Mouse (Mus musculus): ENCODE data around the gene Tldc1. TPM values are rescaled to one million over a fixed set of nuclear protein-coding genes. Genes with fewer than 3 reads are reported as not detected.

Tldc1 gene
- 10.2 and 10.8 TPM in 2 replicates for polyA plus RNA-seq (2012; rRNA removed)

GRCm38 (mm10) chr8:119778263-119778662 lies at the start of gene Tldc1:
TSS of gene Tldc1 (minus strand) at chr8:119778416.
- DNase-seq: peak; percentile 100
- peaks cover 10% of the 10 kb centered on the region for H3K4me1 ChIP-seq (ENCODE audit: control insufficient read depth, insufficient read depth, low read length)
- peak within 1 kb of the TSS; percentile 70 for H3K4me3 ChIP-seq (replicated peaks; ENCODE audit: extremely low read depth, low read depth, low read length)
- WGBS: 1% methylated on average over 18 of the region's 18 CpGs
- TF ChIP-seq CTCF (IDR thresholded peaks at IDR 0.05; ENCODE audit: insufficient read depth, low read length) (no peak), POLR2A (IDR thresholded peaks at IDR 0.05; ENCODE audit: borderline replicate concordance, extremely low read depth, low read depth, low read length) (peak; percentile 94; the same call in 1 of the 2 replicates)

- Histone ChIP-seq H3K4me1 (ENCODE audit: control insufficient read depth, insufficient read depth, low read length) (peaks cover 5% of the 10 kb centered on the region), H3K4me3 (replicated peaks; ENCODE audit: extremely low read depth, low read depth, low read length) (no peak overlapping the region)
- 32% methylated on average over 4 of the region's 4 CpGs for WGBS
- no peak for DNase-seq
- no peak for TF ChIP-seq CTCF (IDR thresholded peaks at IDR 0.05; ENCODE audit: insufficient read depth, low read length)
- TF ChIP-seq POLR2A (IDR thresholded peaks at IDR 0.05; ENCODE audit: borderline replicate concordance, extremely low read depth, low read depth, low read length): no peak
Measured at GRCm38 (mm10) chr8:119827721-119828153, 49.5 kb upstream of the Tldc1 start.

GRCm38 (mm10) chr8:119826982-119827381 lies 48.8 kb upstream of the Tldc1 start:
- Histone ChIP-seq H3K4me3 (replicated peaks; ENCODE audit: extremely low read depth, low read depth, low read length) (no peak overlapping the region), H3K4me1 (ENCODE audit: control insufficient read depth, insufficient read depth, low read length) (peaks cover 5% of the 10 kb centered on the region)
- WGBS: 67% methylated on average over 5 of the region's 5 CpGs
- no peak for DNase-seq
- no peak for TF ChIP-seq CTCF (IDR thresholded peaks at IDR 0.05; ENCODE audit: insufficient read depth, low read length)
- TF ChIP-seq POLR2A (IDR thresholded peaks at IDR 0.05; ENCODE audit: borderline replicate concordance, extremely low read depth, low read depth, low read length): no peak

- TF ChIP-seq POLR2A (IDR thresholded peaks at IDR 0.05; ENCODE audit: borderline replicate concordance, extremely low read depth, low read depth, low read length): no peak
- no peak for TF ChIP-seq CTCF (IDR thresholded peaks at IDR 0.05; ENCODE audit: insufficient read depth, low read length)
- Histone ChIP-seq H3K4me3 (replicated peaks; ENCODE audit: extremely low read depth, low read depth, low read length) (no peak overlapping the region), H3K4me1 (ENCODE audit: control insufficient read depth, insufficient read depth, low read length) (peaks cover 5% of the 10 kb centered on the region)
- WGBS: 58% methylated on average over 19 of the region's 19 CpGs
- no peak for DNase-seq
Measured at GRCm38 (mm10) chr8:119825950-119826730, 47.9 kb upstream of the Tldc1 start.

- WGBS: 53% methylated on average over 11 of the region's 11 CpGs
- Histone ChIP-seq H3K4me3 (replicated peaks; ENCODE audit: extremely low read depth, low read depth, low read length) (no peak overlapping the region), H3K4me1 (ENCODE audit: control insufficient read depth, insufficient read depth, low read length) (peaks cover 5% of the 10 kb centered on the region)
- no peak for DNase-seq
- no peak for TF ChIP-seq POLR2A (IDR thresholded peaks at IDR 0.05; ENCODE audit: borderline replicate concordance, extremely low read depth, low read depth, low read length)
- no peak for TF ChIP-seq CTCF (IDR thresholded peaks at IDR 0.05; ENCODE audit: insufficient read depth, low read length)
Measured at GRCm38 (mm10) chr8:119824809-119825273, 46.6 kb upstream of the Tldc1 start.

GRCm38 (mm10) chr8:119824100-119824499 lies 45.9 kb upstream of the Tldc1 start:
- no peak for DNase-seq
- Histone ChIP-seq H3K4me3 (replicated peaks; ENCODE audit: extremely low read depth, low read depth, low read length) (no peak overlapping the region), H3K4me1 (ENCODE audit: control insufficient read depth, insufficient read depth, low read length) (peaks cover 5% of the 10 kb centered on the region)
- TF ChIP-seq CTCF (IDR thresholded peaks at IDR 0.05; ENCODE audit: insufficient read depth, low read length) (no peak), POLR2A (IDR thresholded peaks at IDR 0.05; ENCODE audit: borderline replicate concordance, extremely low read depth, low read depth, low read length) (no peak)
- 52% methylated on average over 4 of the region's 4 CpGs for WGBS

GRCm38 (mm10) chr8:119823278-119823677 lies 45.1 kb upstream of the Tldc1 start:
- WGBS: 93% methylated on average over 9 of the region's 9 CpGs
- no peak for DNase-seq
- Histone ChIP-seq H3K4me1 (ENCODE audit: control insufficient read depth, insufficient read depth, low read length) (peaks cover 5% of the 10 kb centered on the region), H3K4me3 (replicated peaks; ENCODE audit: extremely low read depth, low read depth, low read length) (no peak overlapping the region)
- TF ChIP-seq CTCF (IDR thresholded peaks at IDR 0.05; ENCODE audit: insufficient read depth, low read length) (no peak), POLR2A (IDR thresholded peaks at IDR 0.05; ENCODE audit: borderline replicate concordance, extremely low read depth, low read depth, low read length) (no peak)

GRCm38 (mm10) chr8:119821691-119822090 lies 43.5 kb upstream of the Tldc1 start:
- TF ChIP-seq CTCF (IDR thresholded peaks at IDR 0.05; ENCODE audit: insufficient read depth, low read length): no peak
- TF ChIP-seq POLR2A (IDR thresholded peaks at IDR 0.05; ENCODE audit: borderline replicate concordance, extremely low read depth, low read depth, low read length): no peak
- no peak overlapping the region for H3K4me3 ChIP-seq (replicated peaks; ENCODE audit: extremely low read depth, low read depth, low read length)
- no peak for DNase-seq
- 92% methylated on average over 6 of the region's 6 CpGs for WGBS
- peaks cover 3% of the 10 kb centered on the region; the same call in 1 of the 2 replicates for H3K4me1 ChIP-seq (ENCODE audit: control insufficient read depth, insufficient read depth, low read length)

- WGBS: 94% methylated on average over 8 of the region's 8 CpGs
- no peak for DNase-seq
- TF ChIP-seq POLR2A (IDR thresholded peaks at IDR 0.05; ENCODE audit: borderline replicate concordance, extremely low read depth, low read depth, low read length) (no peak), CTCF (IDR thresholded peaks at IDR 0.05; ENCODE audit: insufficient read depth, low read length) (no peak)
Measured at GRCm38 (mm10) chr8:119819976-119820375, 41.8 kb upstream of the Tldc1 start.

GRCm38 (mm10) chr8:119819316-119819715 lies 41.1 kb upstream of the Tldc1 start:
- 69% methylated on average over 7 of the region's 7 CpGs for WGBS
- H3K4me3 ChIP-seq (replicated peaks; ENCODE audit: extremely low read depth, low read depth, low read length): no peak overlapping the region
- DNase-seq: no peak
- peaks cover 3% of the 10 kb centered on the region; the same call in 1 of the 2 replicates for H3K4me1 ChIP-seq (ENCODE audit: control insufficient read depth, insufficient read depth, low read length)
- TF ChIP-seq CTCF (IDR thresholded peaks at IDR 0.05; ENCODE audit: insufficient read depth, low read length) (no peak), POLR2A (IDR thresholded peaks at IDR 0.05; ENCODE audit: borderline replicate concordance, extremely low read depth, low read depth, low read length) (no peak)

More at GRCm38 (mm10) chr8:119819976-119820375, 41.8 kb upstream of the Tldc1 start:
- Histone ChIP-seq H3K4me1 (ENCODE audit: control insufficient read depth, insufficient read depth, low read length) (peaks cover 3% of the 10 kb centered on the region; the same call in 1 of the 2 replicates), H3K4me3 (replicated peaks; ENCODE audit: extremely low read depth, low read depth, low read length) (no peak overlapping the region)

All from lung, adult 2 months (tissue).